Mouse (Mus musculus) C2C12 (cell line): ENCODE measurements around the gene Plppr4.

Source experiments
- CEBPB ChIP-seq: IDR thresholded peaks from one replicate; pipeline ENCODE4 v1.6.1; 2011; ENCODE audit warnings: low read depth, mild to moderate bottlenecking, control low read depth, moderate library complexity
- CTCF ChIP-seq: IDR thresholded peaks from one replicate; pipeline ENCODE4 v1.5.1; 2011; ENCODE audit not compliant: control insufficient read depth, insufficient read depth, insufficient read length
- MAX ChIP-seq: IDR thresholded peaks from one replicate; pipeline ENCODE4 v1.6.1; 2011; ENCODE audit warnings: mild to moderate bottlenecking, control low read depth
- MYOD1 ChIP-seq: IDR thresholded peaks from one replicate; pipeline ENCODE4 v1.6.1; 2011; ENCODE audit warnings: low read depth; ENCODE audit not compliant: control insufficient read depth, insufficient read length
- MYOG ChIP-seq: IDR thresholded peaks from one replicate; pipeline ENCODE4 v1.6.1; 2011; ENCODE audit not compliant: control insufficient read depth, insufficient read length; ENCODE audit errors: extremely low read depth

GRCm38 (mm10) chr3:117360528-117360927, at the start of gene Plppr4:
- TF ChIP-seq CTCF = no peak
- TF ChIP-seq MAX = no peak
- TF ChIP-seq CEBPB = no peak
- no peak for TF ChIP-seq MYOG
- TF ChIP-seq MYOD1 = no peak
